Mouse (Mus musculus): ENCODE measurements around the gene Lilr4b. TPM values are rescaled to one million over a fixed set of nuclear protein-coding genes. Genes with fewer than 3 reads are reported as not detected.
"Not testable (repeated sequence)": the region's sequence is repeated elsewhere in the genome, so short reads cannot be mapped to it uniquely, and the experiment has no call there.

Gene Lilr4b
- not detected for total RNA-seq (2021)
- long read RNA-seq: 0 reads

GRCm38 (mm10) chr10:51480397-51480796 is at the start of gene Lilr4b, which contains the start of gene Gm49339:
Gene Lilr4b (plus strand): TSS chr10:51480632.
Gene Gm49339 (plus strand): TSS chr10:51480612.
- not testable (repeated sequence) for DNase-seq (ENCODE audit: low spot score in 2 of 2)

- no peak for DNase-seq (ENCODE audit: low spot score in 2 of 2)
Observed at GRCm38 (mm10) chr10:51432940-51433339, 47.5 kb upstream of the Lilr4b start.

- DNase-seq (ENCODE audit: low spot score in 2 of 2): no peak
Observed at GRCm38 (mm10) chr10:51435684-51436083, 44.7 kb upstream of the Lilr4b start.

- no peak for DNase-seq (ENCODE audit: low spot score in 2 of 2)
Observed at GRCm38 (mm10) chr10:51451610-51452009, 28.8 kb upstream of the Lilr4b start.

GRCm38 (mm10) chr10:51453616-51454298 is 26.7 kb upstream of the Lilr4b start:
- no peak for DNase-seq (ENCODE audit: low spot score in 2 of 2)

- no peak for DNase-seq (ENCODE audit: low spot score in 2 of 2)
Observed at GRCm38 (mm10) chr10:51454365-51454764, 26.1 kb upstream of the Lilr4b start.

GRCm38 (mm10) chr10:51455762-51456161 is 24.7 kb upstream of the Lilr4b start:
- DNase-seq (ENCODE audit: low spot score in 2 of 2): no peak

GRCm38 (mm10) chr10:51456369-51456768 is 24.1 kb upstream of the Lilr4b start:
- no peak for DNase-seq (ENCODE audit: low spot score in 2 of 2)

GRCm38 (mm10) chr10:51463800-51464199 is 16.6 kb upstream of the Lilr4b start:
- DNase-seq (ENCODE audit: low spot score in 2 of 2): not testable (repeated sequence)

- not testable (repeated sequence) for DNase-seq (ENCODE audit: low spot score in 2 of 2)
Observed at GRCm38 (mm10) chr10:51490691-51491090, 10.3 kb downstream of the Lilr4b start, which contains the start of gene Lilrb4a. Gene Lilrb4a (plus strand): TSS chr10:51490956.

- DNase-seq (ENCODE audit: low spot score in 2 of 2): no peak
Observed at GRCm38 (mm10) chr10:51520021-51520420, 39.6 kb downstream of the Lilr4b start.

- DNase-seq (ENCODE audit: low spot score in 2 of 2): no peak
Observed at GRCm38 (mm10) chr10:51521453-51521852, 41.0 kb downstream of the Lilr4b start.

GRCm38 (mm10) chr10:51526090-51526489 is 45.7 kb downstream of the Lilr4b start:
- DNase-seq (ENCODE audit: low spot score in 2 of 2): no peak

GRCm38 (mm10) chr10:51526633-51527032 is 46.2 kb downstream of the Lilr4b start:
- no peak for DNase-seq (ENCODE audit: low spot score in 2 of 2)

- DNase-seq (ENCODE audit: low spot score in 2 of 2): no peak
Observed at GRCm38 (mm10) chr10:51528840-51529434, 48.5 kb downstream of the Lilr4b start.

- no peak for DNase-seq (ENCODE audit: low spot score in 2 of 2)
Observed at GRCm38 (mm10) chr10:51529497-51529896, 49.1 kb downstream of the Lilr4b start.

GRCm38 (mm10) chr10:51530813-51531212 is 50.4 kb downstream of the Lilr4b start:
- no peak for DNase-seq (ENCODE audit: low spot score in 2 of 2)

Other genes starting within 250 kb of the Lilr4b start
- gene Gm49339, start within 50 bp of the Lilr4b start, total RNA-seq (2021): not detected
- under 1 TPM; 0.15 to 0.33 TPM for gene Lilrb4a, start 10.3 kb downstream of the Lilr4b start, total RNA-seq (2021)
- not detected for gene Fam162b, start 109.9 kb downstream of the Lilr4b start, total RNA-seq (2021)
- not detected for gene Gprc6a, start 150.8 kb downstream of the Lilr4b start, total RNA-seq (2021)
- not detected for gene Rfx6, start 197.1 kb downstream of the Lilr4b start, total RNA-seq (2021)

Data from layer of hippocampus, adult 18-20 months (tissue).